Mouse (Mus musculus) megakaryocyte, adult 5-6 weeks (primary cell): ENCODE measurements around the gene Mplkip. TPM values are rescaled to one million over a fixed set of nuclear protein-coding genes. Genes with fewer than 3 reads are reported as not detected.

Experiments used
- ATAC-seq: 2 replicates; pipeline ENCODE4 v1.8.0; 2016; ENCODE audit warnings: mild to moderate bottlenecking, inconsistent platforms; ENCODE audit not compliant: poor library complexity, severe bottlenecking
- total RNA-seq, 2 experiments: library from RNA; stranded (forward) in 1 of 2; stranded (reverse) in 1 of 2; fragments of 153-499, 151-499 nt in 1 of 2; fragments of 221-1000, 200-1000 nt in 1 of 2; gene quantifications; 2 replicates each; pipeline versions ENCODE4 v1.2.3 to v1.2.4; 2015 to 2017

The Mplkip gene
- total RNA-seq (2015) (58.3 and 65.4 TPM in 2 replicates), total RNA-seq (2017) (28.7 and 30.5 TPM in 2 replicates)

DNA sequence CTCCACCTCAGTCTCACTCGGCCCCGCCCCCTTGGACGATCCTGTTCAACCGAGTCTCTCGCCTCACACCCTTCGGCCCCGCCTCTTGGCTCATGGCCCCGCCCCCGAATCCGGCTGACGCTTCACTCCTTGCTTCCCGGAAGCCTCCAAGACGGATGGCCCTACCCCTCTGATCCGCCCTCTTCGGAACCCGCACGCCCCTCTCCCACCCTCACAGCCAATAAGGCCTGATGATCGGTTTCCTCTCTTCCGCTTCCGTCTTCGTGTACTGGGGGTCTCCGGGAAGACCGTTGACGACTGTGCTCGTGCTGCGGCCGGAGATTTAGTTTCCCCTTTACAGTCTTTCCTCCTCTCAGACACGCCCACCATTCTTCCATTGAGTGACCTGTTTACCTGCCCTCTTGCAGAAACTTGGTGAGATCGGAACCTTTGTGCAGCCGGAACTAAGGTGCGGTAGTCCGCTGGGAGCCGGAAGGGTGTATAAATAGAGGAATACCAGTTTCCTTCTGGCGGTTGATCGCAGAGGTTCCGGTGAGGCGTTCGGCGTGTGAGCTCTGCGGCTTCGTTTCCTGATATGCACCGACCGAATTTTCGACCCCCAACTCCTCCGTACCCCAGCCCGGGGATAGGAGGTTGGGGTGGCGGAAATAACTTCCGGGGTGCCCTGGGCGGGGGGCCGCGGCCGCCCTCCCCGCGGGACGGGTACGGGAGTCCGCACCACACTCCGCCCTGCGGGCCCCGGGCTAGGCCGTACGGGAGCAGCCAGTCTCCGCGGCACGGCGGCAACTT, at the start of gene Mplkip, which contains the start of gene Sugct:
Mplkip (plus strand) TSS at position 282 of the 789 bp plus-strand sequence.
Sugct (minus strand) TSS at position 643 of the 789 bp plus-strand sequence.
- peak; percentile 92 for ATAC-seq

DNA sequence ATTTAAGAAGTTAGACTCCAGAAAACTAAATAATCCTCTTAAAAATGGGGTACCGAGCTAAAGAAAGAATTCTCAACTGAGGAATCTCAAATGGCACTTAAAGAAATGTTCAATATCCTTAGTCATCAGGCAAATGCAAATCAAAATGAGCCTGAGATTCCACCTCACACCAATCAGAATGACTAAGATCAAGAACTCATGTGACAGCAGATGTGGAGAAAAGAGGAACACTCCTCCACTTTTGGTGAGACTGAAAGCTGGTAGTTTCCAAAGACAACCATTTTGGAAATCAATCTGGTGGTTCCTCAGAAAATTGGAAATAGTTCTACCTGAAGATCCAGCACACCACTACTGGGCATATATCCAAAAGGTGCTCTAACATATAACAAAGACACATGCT, 27.6 kb upstream of the Mplkip start:
- no peak for ATAC-seq

DNA sequence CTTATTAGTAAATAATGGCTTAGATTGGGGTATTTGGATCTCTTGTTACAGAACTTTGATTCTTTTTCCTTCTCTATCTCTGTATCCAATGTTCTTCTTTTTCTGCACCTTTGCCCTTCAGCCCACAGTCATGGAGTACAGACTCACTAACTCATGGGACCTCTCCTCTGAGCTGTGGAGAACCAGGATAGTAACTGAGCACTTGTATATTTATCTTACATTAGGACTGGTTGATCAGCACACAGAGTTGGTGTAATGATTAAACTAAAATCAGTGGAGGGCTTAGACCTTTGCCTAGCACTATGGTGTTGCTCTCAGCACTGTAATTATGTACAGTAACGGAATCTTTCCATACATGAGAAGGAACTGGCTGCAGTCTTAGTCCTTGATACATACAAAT, 23.9 kb upstream of the Mplkip start:
- no peak for ATAC-seq

DNA sequence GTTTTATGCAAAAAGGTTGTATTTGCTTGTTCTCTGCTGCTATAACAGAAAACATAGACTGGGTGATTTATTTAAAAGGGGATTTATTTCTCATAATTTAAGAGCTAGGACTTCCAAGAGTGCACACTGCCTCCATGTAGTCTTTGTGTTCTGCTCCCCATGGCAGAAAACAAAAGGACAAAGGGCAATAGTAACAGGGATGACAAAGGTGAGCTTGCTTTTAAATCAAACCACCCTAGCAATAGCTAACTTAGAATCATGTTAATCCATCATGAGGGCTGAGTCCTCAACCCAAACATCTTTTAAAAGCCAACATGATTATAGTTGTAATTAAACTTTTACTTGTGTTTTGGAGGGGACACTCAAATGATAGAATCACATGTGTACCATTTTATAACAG, 5.5 kb upstream of the Mplkip start:
- no peak for ATAC-seq

DNA sequence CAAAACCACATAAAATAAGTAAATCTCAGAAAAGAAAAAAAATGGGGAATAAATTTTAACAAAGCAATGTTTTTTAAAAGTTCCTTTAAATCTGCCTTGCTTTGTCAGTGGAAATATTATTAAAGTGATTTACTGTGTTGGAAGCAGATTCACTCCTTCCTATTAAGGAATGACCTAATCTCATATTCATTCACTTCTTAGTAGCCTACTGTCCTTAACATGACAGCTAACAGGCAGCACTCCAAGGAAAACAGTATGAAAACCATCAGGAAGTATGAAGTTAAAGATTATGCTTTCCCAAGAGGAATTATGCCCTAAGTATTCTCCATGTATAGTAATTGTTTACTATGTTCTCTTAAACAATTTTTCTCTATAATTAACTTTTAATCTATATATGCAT, 4.3 kb upstream of the Mplkip start:
- ATAC-seq = no peak

DNA sequence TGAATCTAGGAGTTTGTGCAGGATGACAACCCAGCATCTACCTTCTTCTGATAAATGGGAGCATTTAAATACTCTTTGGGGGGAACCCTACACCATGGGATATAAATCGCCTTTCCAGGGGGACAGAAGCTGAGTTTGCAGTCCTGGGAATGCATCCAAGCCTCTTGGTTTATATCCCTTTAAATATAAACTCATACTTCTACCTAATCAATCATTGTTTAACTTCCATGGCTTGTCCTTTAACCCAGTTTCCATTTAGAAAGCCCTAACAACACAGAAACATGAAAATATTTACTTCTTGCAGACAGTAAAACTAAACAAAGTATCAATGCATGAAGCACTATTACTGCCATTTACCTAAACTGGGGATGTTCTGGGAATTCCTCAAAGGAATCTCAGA, 3.6 kb upstream of the Mplkip start:
- ATAC-seq = no peak

DNA sequence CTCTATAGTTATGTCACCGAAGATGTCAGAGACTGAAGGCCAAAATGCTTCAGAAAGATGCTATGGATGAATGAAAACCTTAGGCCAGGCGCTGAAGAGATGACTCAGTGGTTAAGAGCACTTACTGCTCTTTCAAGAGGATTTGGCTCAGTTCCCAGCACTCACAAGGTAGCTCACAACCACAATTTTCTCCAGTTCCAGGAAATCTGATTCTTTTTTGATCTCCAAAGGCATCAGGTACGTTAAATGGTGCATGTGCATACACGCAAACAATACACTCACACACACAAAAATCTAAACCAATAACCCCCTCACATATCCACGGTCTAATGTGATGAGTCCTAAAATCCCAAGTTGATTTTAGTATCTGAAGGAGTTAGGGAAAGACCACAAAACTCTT, 1.2 kb upstream of the Mplkip start:
- ATAC-seq = no peak

DNA sequence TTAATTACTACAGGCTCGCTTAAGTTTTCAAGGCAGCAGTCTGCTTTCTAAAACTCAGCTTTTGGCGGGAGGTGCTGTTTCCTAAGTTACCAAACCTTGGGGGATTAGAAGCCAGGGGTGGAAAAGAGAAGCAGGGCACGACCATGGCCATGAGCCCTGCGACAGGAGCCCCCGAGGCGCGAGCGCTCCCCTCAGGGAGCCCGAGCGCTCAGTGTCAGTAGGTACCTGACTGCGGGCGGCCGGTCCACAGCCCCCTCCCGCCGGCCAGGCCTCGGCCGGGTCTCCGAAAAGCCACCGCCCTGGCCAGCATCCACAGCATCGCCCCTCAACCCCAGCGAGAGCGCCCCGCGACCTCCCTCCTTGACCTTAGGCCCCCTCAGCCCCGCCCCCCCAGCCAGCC, 578 bp upstream of the Mplkip start:
- ATAC-seq = peak; percentile 17; the same call in 1 of the 2 replicates

DNA sequence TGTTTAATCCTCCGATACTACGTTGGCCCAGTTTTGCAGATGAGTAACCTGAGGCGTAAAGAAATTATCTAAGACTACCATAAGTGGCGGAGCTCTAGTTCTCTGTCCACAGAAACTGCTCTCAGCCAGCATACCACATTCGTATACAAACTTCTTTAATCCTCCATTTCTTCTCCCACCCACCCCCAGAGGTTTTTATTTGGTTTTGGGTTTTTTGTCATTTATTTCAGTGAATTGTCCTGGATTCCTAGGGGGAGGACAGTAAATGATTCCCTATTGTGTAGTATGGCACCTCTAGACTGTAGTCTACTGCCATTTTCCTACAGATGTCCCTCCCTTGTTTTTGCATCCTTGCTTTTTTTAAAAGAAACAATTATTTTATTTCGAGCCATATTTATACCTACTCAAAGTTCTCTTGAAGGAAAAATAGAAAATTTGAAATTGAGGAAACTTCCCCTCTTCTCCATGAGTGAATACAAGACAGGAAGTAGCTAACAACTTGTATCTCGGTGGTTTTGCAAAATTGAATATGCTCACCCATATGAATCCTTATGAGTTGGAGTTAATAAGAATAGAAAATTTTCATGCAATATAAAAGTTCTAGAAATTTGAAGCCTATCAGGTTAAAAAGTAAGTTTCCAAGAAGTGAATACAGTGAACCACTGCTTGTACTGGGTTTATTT, 1.0 kb downstream of the Mplkip start:
- no peak for ATAC-seq

DNA sequence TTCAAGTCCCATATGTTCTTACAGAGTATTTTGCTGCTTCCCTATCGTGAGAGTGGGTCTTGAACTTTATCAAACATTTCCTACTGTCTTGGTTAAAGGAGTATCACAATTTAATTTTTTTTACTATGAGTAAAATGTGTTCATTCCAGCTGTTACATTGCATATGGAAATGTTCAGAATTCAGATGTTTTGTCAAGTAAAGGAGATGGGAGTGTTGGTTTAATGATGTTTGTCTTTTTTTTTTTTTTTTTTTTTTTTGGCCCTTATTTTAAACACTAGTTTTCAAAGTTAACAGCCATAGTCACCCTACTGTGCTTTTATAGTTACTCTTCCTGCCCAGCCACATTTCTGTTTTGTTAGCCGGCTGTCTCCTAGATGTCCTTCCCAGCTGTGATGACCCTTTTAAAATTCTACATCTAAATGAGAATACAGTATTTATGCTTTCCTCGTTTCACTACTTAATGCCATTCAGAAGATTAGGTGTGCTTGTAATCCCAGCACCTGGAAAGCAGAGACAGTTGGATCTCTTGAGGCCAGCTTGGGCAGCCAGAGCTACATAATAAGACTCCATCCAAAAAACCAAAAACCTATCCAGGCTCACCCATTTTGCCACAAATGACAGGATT, 5.2 kb downstream of the Mplkip start:
- ATAC-seq = no peak

DNA sequence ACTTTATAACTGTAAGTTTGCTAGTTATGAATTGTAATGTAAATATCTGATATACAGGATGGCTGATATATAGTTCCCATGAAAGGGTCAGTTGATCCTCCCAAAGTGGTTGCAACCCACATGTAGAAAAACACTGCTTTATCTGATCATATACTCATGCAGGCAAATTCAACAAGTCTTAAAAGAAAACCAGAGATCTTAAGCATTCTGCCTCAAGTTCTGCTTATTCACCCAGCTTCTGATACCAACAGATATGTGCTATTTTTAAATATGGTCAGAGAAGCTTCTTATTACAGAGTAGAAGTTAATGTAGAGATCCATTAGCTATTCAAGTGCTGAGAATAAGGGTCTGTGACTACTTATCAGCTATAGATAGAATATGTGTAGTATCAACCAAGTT, 6.3 kb downstream of the Mplkip start:
- ATAC-seq = no peak

DNA sequence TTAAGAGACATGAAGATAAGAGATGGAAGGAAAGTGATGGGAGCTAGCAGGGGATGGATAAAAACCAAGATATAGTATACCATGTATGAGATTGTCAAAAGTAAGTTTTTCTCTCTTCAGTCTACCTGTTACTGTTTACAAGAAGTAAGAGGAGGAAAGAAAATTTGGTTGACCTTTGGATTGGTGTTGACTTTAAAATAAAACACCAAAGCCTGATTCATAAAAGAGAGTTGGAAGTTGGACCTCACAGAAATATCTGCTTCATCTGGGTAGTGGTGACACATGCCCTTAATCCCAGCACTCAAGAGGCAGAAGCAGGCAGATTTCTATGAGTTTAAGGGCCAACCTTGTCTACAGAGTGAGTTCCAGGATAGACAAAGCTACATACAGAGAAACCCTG, 7.3 kb downstream of the Mplkip start:
- ATAC-seq = no peak

DNA sequence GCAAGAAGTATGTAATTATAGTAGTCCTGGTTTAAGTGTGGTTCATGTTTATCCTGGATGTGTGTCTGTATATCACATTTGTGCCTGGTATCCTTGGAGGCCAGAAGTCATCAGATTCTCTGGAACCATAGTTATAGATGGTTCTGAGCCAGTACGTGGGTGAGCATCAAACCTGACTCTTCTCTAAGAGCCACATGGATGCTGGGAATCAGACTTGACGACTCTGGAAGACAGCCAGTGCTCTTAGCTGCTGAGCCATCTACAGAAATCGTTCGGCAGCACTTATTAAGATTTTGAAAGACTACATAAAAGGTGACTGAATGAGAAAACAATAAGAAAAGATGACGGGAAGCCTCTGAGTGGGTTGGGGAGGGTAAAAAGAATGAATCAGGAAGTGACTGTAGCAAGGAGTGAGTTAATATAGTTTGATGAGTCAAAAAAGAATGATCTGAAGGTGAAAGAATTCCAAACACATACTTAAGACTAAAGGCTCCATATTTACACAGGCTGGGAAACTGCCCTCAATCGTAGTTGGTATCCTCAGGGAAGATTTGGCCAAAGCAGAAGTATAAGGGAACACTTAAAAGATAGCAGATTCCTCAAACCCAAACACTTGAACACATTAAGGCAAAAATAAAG, 10.3 kb downstream of the Mplkip start:
- no peak for ATAC-seq

DNA sequence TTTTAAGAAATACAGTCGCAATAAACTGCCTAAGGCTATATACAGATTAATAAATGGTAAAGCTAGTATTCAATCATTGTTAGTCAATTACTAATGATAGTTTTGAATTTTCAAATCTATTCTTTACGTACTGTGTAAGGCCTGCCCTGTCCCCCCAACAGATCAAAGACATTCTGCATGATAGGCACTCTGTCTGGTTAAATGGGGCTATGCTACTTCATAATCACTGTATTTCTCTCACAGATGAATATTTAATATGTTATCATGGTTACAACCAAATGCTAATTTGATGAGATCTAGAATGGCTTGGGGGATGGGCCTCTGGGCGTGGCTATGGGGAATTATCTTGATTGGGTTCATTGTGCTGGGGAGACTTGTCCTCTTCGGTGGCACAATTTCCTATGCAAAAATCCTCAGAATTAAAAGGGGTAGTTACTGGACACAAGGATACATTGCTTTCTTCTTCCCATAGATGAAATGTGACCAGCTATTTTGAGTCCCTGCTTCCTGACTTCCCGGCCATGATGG, 13.9 kb downstream of the Mplkip start:
- ATAC-seq = no peak

DNA sequence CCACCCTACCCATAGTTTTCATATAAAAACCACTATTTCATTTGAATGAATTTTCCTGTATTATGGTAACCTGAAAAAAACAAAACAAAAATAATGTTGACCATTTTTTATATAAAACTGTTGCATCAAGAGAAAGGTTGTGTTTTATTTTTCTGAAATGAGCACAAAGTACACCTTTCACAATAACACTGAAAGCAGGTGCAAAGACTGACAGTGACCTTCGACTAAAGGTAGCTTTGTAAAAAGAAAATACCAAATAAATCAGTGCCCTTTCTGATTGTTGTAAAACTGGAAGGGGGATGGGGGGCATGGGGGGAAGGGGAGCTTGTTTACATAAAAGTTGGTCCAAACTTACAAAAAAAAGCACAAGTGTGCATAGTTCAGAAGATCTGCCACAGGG, 22.4 kb downstream of the Mplkip start:
- ATAC-seq = no peak

DNA sequence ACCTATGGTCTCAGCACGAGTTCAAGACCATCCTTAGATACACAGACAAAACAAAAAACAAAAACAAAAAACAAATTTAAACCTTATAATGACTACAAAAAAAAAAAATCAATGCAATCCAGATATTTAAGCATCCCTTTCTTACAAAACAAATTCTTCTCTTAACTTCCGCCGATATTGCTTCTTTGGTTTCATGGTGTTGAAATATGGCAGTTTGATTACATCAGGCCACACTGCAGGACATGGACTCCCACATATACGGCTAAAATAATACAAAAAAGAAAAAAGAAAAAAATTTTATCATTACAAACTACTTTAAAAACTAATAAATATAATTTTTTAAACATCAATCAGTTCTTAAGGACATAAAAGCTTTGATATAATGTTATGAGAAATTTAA, 32.9 kb downstream of the Mplkip start:
- peak; percentile 80 for ATAC-seq

DNA sequence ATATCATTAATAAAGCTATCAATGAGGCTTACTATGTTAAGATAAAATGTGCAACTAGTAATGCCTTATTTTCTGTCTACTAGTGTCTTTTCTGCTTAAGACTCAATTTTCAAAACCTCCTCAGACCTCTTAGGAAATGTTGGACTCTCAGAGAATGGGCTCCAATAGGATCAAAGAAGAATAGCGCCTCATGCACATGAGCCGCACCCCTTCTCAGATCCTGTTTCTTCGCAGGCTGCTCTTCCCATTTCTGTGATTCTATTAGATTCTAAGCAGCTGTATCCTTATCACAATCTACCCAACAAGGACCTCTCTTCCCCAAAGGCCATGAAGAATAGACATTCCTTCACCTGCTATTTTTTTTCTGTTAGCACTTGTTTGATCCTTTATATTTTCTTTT, 33.8 kb downstream of the Mplkip start:
- peak; percentile 74; the same call in 1 of the 2 replicates for ATAC-seq
